Comparison of ENCODE assay signal across 15 mouse cellular contexts in the genomic region with DNA sequence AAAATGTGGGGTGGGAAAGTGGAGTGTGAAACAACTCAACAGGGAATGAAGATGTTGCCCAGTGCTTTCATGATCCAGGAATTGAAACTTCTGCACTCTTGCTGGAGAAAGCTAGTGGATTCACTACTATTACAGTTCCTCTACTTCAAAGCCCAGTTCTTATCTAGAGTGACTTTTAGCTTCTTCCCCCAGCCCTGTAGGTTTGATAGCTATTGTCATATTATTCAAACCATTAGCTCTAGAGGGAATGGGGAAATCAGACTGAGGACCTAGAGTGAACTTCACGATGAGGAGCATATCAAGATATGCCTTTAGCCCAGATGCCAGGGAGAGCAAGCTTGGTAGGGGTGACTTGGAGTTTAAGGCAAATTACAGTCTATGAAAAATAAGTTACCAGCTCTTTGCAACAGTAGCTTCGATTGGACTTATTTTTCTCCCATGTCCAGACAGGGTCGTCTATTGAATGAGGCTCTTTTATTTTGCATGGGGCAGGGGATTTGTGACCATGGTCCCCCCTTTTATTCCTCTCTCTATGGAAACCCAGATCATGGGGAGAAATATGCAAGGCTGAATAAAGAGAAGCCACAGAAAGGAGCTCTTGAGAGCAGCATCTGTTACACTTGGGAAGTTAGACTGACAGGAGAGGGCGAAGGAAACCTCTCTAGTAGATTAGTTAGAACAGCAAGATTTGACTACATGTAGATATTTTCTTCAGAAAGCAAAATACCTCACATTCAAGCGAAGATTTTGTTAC. TPM values are rescaled to one million over a fixed set of nuclear protein-coding genes. Genes with fewer than 3 reads are reported as not detected.
DNase-seq lines count a peak whose midpoint lies in the region; ATAC-seq lines count a peak whose summit lies in the region.
"Had no signal": no experiment of that assay in that cellular context is flagged by ENCODE, and none has a peak within 500 bp of the region (broad histone marks: within the 10 kb centered on the region; RNA-seq: fewer than 3 reads in every experiment).

No protein-coding gene starts in this region.

- peak overlapping the region; percentile 83 for H3K27ac ChIP-seq in forebrain, embryonic 16.5 days (ENCODE audit: low read length)
- H3K27ac ChIP-seq in midbrain, embryonic 10.5 days (replicated peaks), result peak overlapping the region; percentile 92
- H3K27ac ChIP-seq in neural tube, embryonic 14.5 days (ENCODE audit: low read depth, low read length), result peak overlapping the region; percentile 64; the same call in 1 of the 2 replicates
- H3K27ac ChIP-seq: limb, embryonic 12.5 days had no signal

- peak; percentile 39 for DNase-seq in embryo, embryonic 11 days
- peak; percentile 36 for DNase-seq in midbrain, embryonic 10.5 days (ENCODE audit: low spot score)
- DNase-seq in urinary bladder, postnatal 4 days (ENCODE audit: low spot score in 2 of 2), result no peak
- DNase-seq in right cerebral cortex, postnatal 10 days (ENCODE audit: low spot score in 2 of 2), result no peak
- no peak for DNase-seq in kidney, postnatal 25 days
- DNase-seq: adrenal gland, postnatal 14 days; heart, adult 18-20 months; heart, postnatal 10 days; kidney, adult 11 months; kidney, postnatal 36 days; spleen, adult 18-20 months had no signal

- ATAC-seq in forebrain, embryonic 16.5 days, result no peak
- ATAC-seq in neural tube, embryonic 14.5 days (ENCODE audit: low read depth), result no peak

- no peaks in the 10 kb centered on the region for H3K36me3 ChIP-seq in forebrain, embryonic 16.5 days (ENCODE audit: control insufficient read depth, insufficient read depth)
- no peaks in the 10 kb centered on the region for H3K36me3 ChIP-seq in midbrain, embryonic 10.5 days
- no peaks in the 10 kb centered on the region for H3K36me3 ChIP-seq in neural tube, embryonic 14.5 days (ENCODE audit: control insufficient read depth, insufficient read depth, low read length)
- H3K36me3 ChIP-seq: G1E; limb, embryonic 12.5 days had no signal

- no peaks in the 10 kb centered on the region for H3K27me3 ChIP-seq in forebrain, embryonic 16.5 days (replicated peaks; ENCODE audit: control insufficient read depth, insufficient read depth, low read length)
- H3K27me3 ChIP-seq in midbrain, embryonic 10.5 days (ENCODE audit: low read depth, poor library complexity, severe bottlenecking), result no peaks in the 10 kb centered on the region
- H3K27me3 ChIP-seq in neural tube, embryonic 14.5 days (ENCODE audit: control insufficient read depth, insufficient read depth, low read length), result no peaks in the 10 kb centered on the region

- H3K4me3 ChIP-seq in forebrain, embryonic 16.5 days (replicated peaks; ENCODE audit: low read length), result peak overlapping the region; percentile 18
- H3K4me3 ChIP-seq in midbrain, embryonic 10.5 days, result peak overlapping the region; percentile 72
- H3K4me3 ChIP-seq in neural tube, embryonic 14.5 days (ENCODE audit: low read depth, low read length), result no peak overlapping the region; the same call in 1 of the 2 replicates
- H3K4me3 ChIP-seq: limb, embryonic 12.5 days had no signal

- peak overlapping the region; percentile 42 for H3K4me2 ChIP-seq in forebrain, embryonic 16.5 days (ENCODE audit: low read length)
- peak overlapping the region; percentile 30; the same call in 1 of the 2 replicates for H3K4me2 ChIP-seq in neural tube, embryonic 14.5 days (ENCODE audit: low read depth, low read length)
- H3K4me2 ChIP-seq: limb, embryonic 12.5 days had no signal

- H3K9me3 ChIP-seq in forebrain, embryonic 16.5 days (ENCODE audit: control insufficient read depth, low read length), result no peaks in the 10 kb centered on the region
- H3K9me3 ChIP-seq in midbrain, embryonic 10.5 days (replicated peaks), result no peaks in the 10 kb centered on the region
- no peaks in the 10 kb centered on the region for H3K9me3 ChIP-seq in neural tube, embryonic 14.5 days (ENCODE audit: control insufficient read depth, low read length)
- H3K9me3 ChIP-seq: limb, embryonic 12.5 days had no signal

- no peak overlapping the region for H3K9ac ChIP-seq in forebrain, embryonic 16.5 days (replicated peaks; ENCODE audit: low read depth, low read length)
- no peak overlapping the region for H3K9ac ChIP-seq in neural tube, embryonic 14.5 days (replicated peaks; ENCODE audit: low read depth, low read length)
- H3K9ac ChIP-seq: limb, embryonic 12.5 days had no signal

- H3K4me1 ChIP-seq in forebrain, embryonic 16.5 days (replicated peaks; ENCODE audit: control insufficient read depth, insufficient read depth, low read length), result 0 out of 2 replicates have a peak, but pooled peaks cover 7% of the 10 kb centered on the region
- peaks cover 8% of the 10 kb centered on the region for H3K4me1 ChIP-seq in midbrain, embryonic 10.5 days
- no peaks in the 10 kb centered on the region for H3K4me1 ChIP-seq in neural tube, embryonic 14.5 days (ENCODE audit: control insufficient read depth, insufficient read depth, low read length)
- H3K4me1 ChIP-seq: limb, embryonic 12.5 days had no signal

- 21% methylated on average over 5 of the region's 5 CpGs for WGBS in forebrain, embryonic 16.5 days
- WGBS in midbrain, embryonic 10.5 days, result 31% methylated on average over 5 of the region's 5 CpGs
- 35% methylated on average over 5 of the region's 5 CpGs for WGBS in neural tube, embryonic 14.5 days

RNA-seq across cellular contexts. Expression of a gene that starts 3.1 kb away (rescaled TPM):
- 9.7 and 10.4 TPM in 2 replicates for polyA plus RNA-seq in forebrain, embryonic 16.5 days (2015; fragmentation: Nextera tagmentation; extraction: Ambion mirVana)
- 24.9 and 31.4 TPM in 2 replicates for polyA plus RNA-seq in midbrain, embryonic 10.5 days (2016; fragmentation: Nextera tagmentation; extraction: Ambion mirVana)
- 5.8 and 8.4 TPM in 2 replicates for polyA plus RNA-seq in neural tube, embryonic 14.5 days (2014; fragmentation: Nextera tagmentation; extraction: Ambion mirVana)
- polyA plus RNA-seq: G1E had no signal

Comparison
In these comparisons a context has a peak if more than half of its experiments do, and no peak if none do; other contexts are left out.
1. DNase-seq: peak in embryo, embryonic 11 days (single experiment) and midbrain, embryonic 10.5 days (single experiment); none in urinary bladder, postnatal 4 days (0 of 2), right cerebral cortex, postnatal 10 days (0 of 2) and kidney, postnatal 25 days (0 of 2).
2. Peak in every context shown above with its lines, with median percentiles within 50 percentile points of each other: H3K27ac ChIP-seq.